Mouse (Mus musculus): ENCODE data around the gene Ppp1r21.

Ppp1r21 gene

DNA sequence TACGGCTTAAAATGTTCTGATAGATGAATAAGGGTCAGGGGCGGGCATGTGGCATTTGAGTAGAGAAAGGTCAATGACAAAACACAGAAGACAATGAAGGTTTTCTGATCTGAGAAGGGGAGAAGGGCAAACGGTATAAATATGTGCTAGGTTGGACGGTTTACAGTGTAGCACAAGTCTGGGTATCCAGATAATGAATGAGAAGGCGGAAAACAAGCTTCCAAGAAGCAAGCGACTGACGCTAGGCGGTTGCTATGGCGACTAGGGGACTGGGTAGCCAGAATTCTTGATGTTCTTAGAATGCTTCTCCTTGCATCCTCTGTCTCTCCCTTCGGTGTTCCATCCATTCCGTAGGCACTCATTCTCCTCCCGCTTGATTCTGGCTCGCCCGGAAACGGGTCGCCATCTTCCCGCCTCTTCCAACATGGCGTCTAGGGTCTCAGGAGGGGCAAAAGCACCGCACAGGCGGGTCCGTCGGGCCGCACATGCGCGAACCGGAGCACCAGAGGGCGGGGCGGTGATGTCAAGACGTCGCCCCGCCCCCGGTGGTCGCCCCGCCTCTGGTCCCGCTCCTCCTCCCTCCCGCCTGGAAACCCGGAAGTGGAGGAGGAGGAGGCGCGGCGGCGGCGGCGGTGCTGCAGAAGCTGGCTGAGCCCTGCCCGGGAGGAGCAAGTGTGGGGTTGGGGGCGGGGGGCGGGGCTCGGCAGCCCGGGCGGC, at the start of gene Ppp1r21:
Gene Ppp1r21 (plus strand): TSS at position 600 of the 717 bp plus-strand sequence.
- DNase-seq (ENCODE audit: extremely low spot score, low read depth, low spot score) = peak; percentile 84

DNA sequence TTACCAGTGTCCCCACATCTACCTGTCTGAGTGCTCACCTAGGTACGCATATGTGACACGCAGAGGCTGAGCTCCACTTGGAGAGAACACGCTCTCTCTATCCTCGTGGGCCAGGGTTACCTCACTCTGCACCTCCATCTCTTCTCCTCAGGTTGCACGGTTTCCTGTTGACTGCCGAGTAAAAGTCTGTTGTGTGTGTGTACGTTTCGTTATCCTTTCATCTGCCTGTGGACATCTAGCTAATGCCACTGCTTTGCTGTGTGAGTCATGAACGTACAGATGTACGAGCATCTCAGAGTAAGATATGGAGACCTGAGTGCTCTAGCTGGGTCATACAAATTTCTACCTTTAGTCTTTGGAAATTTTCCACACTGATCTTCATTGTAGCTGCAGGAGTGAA, 49.5 kb upstream of the Ppp1r21 start:
- no peak for DNase-seq (ENCODE audit: extremely low spot score, low read depth, low spot score)

DNA sequence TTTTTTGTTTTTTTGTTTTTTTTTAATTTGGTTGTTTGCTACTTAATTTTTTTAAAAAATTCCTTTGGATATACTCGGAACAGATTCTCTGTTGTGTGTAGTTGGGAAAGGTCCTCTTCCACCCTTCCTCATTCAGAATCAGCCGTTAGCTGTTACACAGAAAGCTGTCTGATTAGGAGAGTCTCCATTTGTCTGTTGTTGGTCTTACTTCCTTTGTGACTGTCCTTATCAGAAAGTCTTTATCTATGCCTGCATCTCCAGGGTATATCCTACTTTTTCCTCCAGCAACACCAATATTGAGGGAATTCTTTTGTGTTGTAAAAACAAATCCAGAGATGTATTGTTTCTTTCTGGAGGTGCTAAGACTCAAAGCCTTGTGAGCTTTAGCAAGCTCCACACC, 48.9 kb upstream of the Ppp1r21 start:
- no peak for DNase-seq (ENCODE audit: extremely low spot score, low read depth, low spot score)

DNA sequence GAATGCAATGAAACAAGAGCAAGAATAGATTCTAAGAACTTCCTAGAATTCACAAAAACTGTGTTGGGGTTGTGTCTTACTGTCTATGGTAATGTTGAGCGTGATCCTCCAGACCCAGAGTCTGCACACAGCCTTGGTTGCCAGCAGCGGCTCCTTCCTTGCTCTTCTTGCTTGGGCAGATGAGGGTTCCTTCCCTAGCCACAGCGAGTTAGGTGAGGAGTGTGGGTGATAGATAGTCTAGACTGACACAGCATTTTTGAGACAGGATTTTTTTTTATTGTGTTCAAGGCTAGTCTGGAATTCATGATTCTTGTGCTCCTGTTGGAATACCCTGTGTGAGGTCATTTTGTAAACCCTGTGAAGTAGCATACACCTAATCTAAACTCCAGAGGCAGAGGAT, 48.3 kb upstream of the Ppp1r21 start:
- no peak for DNase-seq (ENCODE audit: extremely low spot score, low read depth, low spot score)

DNA sequence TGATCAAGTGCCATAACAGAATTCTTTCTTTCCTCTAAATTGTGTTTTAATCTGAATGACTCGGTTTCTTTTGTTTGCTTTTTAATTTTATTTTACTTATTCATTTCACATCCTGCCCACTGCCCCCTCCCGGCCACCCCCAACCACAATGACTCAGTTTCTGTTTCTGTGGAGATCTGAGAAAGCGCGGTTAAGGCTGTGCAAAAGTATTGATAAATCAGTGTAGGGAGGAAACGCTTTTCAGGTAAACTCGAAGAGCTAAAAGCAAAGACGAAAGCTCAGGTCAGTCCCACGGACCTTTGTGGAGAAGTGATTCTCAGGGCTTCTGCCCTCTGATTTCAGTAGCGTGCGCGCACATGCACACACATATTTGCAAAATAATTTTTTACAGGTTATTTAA, 45.4 kb upstream of the Ppp1r21 start:
- DNase-seq (ENCODE audit: extremely low spot score, low read depth, low spot score) = no peak

DNA sequence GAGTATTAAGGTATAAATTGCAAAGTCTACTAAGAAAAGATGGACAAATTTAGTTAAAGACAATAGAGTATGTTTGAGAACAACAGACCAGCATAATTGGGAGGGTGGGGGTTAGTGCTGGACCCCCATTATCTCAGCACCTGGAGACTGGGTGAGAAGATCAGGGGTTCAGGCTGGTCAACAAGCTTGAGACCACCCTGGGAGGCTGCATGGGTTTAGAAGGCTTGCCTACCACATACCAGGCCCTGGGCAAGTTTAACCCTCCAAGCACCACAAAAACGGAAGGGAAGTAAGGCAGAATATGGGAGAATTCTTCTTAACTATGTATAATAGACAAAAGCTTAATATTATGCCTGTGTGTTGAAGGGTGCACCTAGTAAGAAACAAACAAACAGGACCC, 45.0 kb upstream of the Ppp1r21 start:
- no peak for DNase-seq (ENCODE audit: extremely low spot score, low read depth, low spot score)

DNA sequence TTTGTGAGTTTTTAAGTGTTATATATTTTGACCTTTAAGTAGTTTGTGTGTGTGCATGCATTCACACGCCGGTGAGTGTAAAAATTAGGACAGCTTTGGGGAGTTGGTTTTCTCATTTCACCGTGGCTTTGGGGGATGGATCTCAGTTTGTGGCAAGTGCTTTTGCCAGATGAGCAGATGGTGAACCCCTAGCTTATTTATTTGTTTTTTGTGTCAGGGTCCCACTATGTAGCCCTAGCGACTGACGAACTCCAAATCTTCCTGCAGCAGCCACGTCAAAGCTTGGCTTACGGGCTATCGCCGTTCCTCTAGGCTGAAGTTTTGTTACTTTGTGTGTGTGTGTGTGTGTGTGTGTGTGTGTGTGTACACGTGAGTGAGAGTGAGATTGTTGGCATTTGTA, 39.4 kb upstream of the Ppp1r21 start:
- DNase-seq (ENCODE audit: extremely low spot score, low read depth, low spot score) = no peak

DNA sequence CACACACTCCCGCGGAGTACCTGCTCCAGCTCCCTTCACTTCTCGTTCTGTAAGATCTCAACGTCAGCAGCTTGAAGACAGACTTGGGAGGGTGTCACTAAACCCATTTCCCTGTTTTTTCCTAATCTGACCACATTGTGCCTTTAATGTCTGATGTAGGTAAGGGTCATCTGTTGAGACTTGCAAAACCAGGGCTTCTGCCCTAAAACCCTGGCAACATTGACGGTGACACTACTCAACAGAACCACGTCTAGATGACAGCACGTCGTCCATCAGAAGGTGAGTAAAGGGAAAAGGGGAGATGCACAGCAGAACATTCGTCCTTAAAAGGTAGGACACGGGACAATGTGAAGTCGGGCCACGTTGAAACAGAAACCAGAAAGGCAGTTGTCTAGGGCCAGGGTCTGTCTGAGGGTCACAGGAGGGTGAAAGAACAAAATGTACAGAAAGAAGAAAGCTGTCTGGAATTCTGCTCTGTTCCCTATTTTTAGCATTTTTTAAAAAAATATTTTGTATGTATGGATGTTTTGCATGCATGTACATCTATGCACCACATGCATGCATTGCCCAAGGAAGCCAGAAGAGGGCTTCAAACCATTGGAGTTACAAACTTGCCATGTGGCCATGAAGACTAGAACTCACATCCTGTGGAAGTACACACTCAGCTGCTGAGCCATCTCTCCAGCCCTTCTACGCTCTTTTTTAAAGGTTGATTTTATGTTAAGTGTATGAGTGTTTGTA, 38.4 kb upstream of the Ppp1r21 start:
- no peak for DNase-seq (ENCODE audit: extremely low spot score, low read depth, low spot score)

DNA sequence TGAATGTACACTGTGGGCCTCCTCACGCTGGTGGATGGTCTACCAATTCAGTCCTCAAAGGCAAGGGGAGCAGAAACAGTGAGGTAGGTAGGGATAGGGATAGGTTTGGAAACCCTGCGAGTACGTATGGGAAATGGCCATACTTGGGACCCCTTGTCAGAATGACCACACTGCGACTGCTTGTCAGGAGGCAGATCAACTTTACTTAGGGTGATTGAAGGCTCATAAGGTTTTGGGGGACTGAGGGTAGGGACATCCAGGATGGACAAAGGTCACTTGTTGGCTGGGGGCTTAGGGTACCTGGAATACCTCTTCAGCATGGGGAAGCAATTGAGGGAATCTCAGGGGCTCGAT, 37.8 kb upstream of the Ppp1r21 start:
- DNase-seq (ENCODE audit: extremely low spot score, low read depth, low spot score) = no peak

DNA sequence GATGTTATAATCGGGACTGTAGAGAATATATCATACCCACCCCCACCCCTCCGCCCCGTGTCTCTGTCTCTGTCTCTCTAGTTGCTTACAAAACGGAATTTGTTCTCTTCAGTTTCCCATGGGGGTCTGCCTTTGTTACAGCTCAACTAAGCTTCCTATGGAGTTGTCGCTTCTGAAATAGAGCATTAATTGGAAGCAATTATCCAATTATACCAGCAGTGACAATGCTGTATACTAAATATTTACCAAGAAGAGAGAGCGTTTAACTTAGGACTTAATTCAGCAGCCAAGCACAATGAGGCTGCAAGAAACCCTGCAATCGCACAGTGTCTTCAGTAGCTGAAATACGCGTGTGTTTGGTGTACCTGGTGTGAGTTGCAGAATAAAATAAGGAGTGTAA, 36.4 kb upstream of the Ppp1r21 start:
- no peak for DNase-seq (ENCODE audit: extremely low spot score, low read depth, low spot score)

DNA sequence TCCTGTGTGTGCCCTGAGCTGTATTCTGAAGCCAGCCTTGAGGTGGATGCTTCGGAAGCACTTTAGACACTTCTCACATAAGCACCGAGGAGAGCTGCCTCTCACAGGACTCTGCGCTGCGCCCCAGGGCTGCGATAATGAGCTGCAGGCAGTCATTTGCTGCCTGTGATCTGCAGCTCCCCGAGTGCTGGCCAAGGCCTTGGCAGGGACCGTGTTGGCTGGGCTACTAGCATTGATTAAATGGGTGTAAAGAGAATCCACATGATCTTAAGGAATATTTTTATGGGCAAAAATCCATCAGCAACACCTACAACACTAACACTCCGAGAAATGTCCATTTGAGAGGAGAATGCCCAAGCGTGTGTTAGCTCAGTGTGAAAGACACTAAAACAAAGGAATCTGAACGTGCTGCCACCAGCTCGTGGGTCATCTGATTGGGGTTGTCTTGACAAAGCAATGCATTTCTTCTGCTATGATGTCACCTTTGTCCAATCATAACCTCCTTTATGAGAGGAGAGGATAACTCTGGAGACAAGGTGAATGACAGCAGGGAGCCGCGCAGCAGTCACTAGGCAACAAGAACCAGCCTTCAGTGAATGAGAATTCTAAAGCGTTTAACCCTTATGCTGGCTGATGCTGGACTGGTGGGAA, 35.7 kb upstream of the Ppp1r21 start:
- DNase-seq (ENCODE audit: extremely low spot score, low read depth, low spot score) = no peak

DNA sequence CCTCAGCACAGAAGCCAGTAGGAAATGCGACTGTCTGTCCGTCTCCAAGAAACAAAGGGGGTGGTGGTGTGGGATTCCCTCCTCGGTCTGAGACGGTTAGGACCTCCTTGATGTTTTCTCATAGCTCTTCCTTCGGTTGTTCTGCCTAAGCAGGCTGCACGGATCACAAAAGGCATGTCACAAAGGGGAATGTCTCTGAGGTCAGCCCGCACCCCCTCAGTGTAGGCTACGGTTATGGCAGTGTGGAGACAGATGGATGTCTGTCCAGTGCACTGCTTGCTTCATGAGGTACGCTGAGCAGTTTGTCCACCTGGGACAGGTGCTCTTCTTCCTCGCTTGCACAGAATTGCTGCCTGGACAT, 35.2 kb upstream of the Ppp1r21 start:
- DNase-seq (ENCODE audit: extremely low spot score, low read depth, low spot score) = no peak

DNA sequence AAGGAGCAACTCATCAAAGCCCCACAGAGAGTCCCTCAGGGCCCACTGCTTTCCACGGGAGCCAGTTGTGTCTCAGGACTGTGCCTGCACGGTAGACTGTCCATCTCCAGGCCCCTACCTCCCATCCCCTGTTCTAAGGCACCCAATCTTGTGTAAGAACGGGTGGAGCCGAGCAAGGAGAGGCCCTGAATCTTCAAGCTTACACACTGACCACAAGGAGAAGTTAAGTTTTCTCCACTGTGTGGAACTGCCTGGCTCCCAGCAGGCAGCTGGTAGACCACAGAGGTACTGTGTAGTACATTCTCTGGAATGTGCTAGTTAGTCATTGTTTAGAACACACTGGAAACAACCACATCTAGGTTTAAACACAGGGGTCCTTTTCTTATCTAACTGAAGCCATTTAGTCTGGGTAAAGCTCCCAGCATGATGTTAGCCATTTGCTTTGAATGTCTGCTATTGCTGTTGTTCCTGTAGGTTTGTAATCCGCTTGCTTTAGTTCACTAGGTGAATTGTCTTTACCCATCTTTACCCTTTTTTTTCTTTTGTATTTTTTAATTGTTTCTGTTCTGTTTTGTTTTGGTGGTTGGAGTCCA, 31.7 kb upstream of the Ppp1r21 start:
- no peak for DNase-seq (ENCODE audit: extremely low spot score, low read depth, low spot score)

DNA sequence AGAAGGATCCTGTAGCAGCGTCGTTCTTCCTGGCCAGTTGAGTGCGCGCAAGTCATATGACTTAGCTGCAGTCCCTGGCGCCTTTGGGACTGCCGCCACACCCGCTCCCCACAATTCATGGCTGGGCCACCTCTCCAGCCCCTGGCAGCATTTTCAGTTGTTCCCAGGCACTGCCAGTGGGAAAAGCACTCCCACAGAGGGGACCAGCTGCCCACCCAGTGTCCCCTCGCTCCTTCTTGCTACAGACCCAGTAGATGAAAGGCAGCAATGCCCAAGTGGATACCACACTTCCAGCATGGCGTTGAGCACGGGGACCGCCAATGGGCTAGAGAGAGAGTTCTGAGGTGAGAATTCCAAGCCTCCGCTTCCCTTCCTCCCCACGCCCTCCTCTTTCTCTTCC, 25.9 kb upstream of the Ppp1r21 start:
- DNase-seq (ENCODE audit: extremely low spot score, low read depth, low spot score) = no peak

DNA sequence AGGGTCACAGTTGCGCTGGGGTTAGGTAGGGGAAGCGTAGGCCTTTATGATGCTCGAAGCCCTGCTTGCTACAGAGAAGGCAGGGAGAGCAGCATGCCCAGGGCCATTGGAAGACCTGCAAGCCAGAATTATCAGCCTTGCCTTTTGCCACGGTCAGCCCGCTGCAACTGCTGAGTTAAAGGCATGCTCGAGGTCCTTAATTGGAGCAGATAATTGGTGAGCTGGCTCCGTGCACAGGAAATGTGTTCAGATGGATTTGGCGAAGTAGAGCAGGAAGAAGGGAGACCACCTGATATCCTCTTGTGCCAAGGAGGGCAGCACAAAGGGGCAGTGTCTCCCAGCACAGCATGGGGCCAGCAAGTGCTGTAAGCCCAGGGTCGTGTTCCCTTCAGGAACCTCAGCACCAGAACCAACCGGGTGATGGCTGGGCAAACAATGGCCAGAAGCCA, 24.6 kb upstream of the Ppp1r21 start:
- DNase-seq (ENCODE audit: extremely low spot score, low read depth, low spot score) = no peak

DNA sequence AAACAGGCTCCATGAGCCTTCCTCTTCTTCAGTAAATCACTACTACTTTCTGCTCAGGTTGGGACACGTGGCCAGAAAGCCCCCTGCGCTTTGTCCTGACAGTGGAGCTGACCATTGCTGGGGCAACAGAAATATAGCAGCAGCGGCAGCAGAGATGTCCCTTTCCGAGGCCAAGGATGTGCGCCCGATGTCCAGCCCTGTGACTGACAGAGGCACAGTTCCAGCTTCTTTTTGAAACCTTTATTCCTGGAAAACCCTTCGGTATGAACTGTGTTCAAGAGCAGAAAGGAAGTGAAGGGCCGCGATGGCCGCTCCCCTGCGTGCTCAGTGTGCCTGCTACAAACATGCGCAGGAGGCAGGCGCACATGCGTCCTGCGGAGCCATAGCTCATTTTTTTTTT, 24.0 kb upstream of the Ppp1r21 start:
- DNase-seq (ENCODE audit: extremely low spot score, low read depth, low spot score) = no peak

DNA sequence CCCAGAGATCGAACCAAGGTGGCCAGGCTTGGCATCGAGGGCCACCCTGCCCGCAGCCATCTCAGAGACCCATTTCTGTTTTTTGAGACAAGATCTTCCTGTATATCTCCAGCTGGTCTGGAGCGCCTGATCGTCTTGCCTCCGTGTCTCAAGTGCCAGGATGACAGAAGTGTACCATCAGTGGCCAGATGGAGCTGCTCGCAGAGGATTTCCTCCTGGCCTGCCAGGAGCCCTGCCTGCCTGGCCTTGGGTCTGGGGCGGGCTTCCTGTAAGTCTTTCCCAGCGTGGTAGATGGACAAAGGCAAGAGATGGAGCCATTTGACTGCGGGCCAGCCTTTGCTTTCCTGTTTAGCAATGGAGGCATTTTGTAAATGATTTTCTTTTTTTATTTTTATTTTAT, 22.5 kb upstream of the Ppp1r21 start:
- no peak for DNase-seq (ENCODE audit: extremely low spot score, low read depth, low spot score)

DNA sequence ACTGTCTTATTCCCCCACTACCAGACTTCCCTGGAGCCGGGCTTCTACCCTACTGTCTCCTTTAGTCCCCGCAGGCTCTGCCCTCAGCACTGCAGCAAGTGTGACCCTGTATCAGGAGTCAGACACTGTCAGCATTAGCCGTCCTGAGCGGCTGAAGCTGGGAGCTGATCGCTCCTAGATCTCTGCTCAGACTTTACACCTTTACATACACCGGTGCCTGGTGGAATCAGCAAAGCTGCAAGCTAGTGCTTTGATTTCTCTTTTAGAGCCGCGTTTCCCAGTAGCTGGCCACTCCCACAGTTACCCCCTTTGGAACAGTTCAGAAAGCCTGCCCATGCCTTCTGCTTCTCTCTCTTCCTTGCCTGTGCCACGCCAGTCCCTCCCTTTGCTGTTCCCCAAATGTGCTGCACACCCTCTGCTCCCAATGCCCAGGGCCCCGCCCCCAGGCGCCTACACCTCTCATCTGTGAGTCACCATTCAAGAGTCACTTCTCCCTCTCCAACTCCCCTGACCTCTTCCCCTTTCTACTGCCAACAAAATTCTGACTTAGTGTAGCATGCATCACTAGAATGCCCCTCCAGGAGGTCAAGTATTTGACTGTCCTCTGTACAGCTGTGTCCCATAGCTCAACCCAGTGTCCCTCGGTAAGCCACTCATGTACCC, 20.9 kb upstream of the Ppp1r21 start:
- no peak for DNase-seq (ENCODE audit: extremely low spot score, low read depth, low spot score)

DNA sequence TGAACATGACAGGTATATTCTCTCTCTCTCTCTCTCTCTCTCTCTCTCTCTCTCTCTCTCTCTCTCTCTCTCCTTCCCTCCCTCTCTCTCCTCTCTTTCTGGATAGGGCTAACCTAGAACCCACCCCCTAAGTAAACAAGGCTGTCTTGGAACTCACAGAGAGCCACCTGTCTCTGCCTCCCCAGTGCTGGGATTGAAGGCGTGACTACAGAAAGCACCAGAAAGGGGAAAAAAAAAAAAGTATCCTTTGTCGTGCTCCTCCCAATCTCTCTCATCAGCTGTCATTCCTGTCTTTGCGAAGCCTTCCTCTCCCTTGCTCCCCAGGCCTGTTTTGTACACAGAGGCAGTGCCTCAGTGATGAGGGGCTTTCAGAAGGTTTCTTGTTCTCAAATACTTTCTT, 19.9 kb upstream of the Ppp1r21 start:
- DNase-seq (ENCODE audit: extremely low spot score, low read depth, low spot score) = no peak

DNA sequence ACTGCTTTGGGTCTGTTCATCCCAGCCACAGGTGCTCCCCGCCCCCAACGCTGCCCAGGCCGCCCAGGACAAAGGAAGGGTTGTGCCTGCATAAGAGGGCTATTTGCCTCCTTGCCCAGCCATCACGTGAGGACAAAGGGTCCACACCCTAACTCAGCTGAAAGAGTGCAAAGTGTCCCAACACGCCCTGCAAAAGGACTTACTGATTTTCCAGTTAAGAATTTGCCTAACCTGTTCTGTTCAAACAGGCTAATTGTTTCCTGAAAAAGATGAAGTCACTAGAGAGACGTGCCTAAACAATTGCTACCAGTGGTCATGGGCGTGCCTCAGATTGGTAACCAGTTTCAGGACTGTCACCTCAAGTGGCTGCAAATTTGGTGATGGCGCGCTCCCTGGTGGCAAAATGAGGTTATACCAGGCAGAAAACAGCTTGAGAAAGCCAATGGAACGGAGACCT, 18.8 kb upstream of the Ppp1r21 start:
- DNase-seq (ENCODE audit: extremely low spot score, low read depth, low spot score) = no peak

DNA sequence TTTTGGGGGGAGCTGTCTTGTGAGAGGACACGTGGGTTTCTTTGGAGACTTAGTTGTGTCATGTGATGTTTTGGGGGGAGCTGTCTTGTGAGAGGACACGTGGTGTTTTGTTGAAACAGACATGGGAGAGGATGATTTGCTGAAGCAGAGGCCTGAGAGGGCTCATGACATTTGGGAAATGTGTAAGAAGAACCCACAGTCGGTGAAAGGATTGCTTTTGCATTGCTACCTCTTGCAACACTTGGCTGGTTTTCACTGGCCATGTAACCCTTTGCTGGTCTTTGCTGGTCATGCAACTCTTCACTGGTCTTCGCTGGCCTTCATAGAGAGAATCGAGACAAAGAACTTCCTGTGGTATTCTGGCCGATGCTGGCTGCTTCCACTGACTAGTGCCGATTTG, 13.4 kb upstream of the Ppp1r21 start:
- no peak for DNase-seq (ENCODE audit: extremely low spot score, low read depth, low spot score)

Data from hindlimb bud, embryonic 11.5 days (tissue).